Mouse (Mus musculus) urinary bladder, postnatal 0 days (tissue): ENCODE measurements around the gene Ttc14. TPM values are rescaled to one million over a fixed set of nuclear protein-coding genes. Genes with fewer than 3 reads are reported as not detected.

Experiments used
- polyA plus RNA-seq: library from polyadenylated mRNA; unstranded; fragments of >200 nt; fragmentation: Nextera tagmentation; extraction: Ambion mirVana; gene quantifications from 2 replicates; pipeline ENCODE4 v1.2.1, GENCODE M21; 2015

Gene Ttc14
- 36.2 and 37.7 TPM in 2 replicates for polyA plus RNA-seq

DNA sequence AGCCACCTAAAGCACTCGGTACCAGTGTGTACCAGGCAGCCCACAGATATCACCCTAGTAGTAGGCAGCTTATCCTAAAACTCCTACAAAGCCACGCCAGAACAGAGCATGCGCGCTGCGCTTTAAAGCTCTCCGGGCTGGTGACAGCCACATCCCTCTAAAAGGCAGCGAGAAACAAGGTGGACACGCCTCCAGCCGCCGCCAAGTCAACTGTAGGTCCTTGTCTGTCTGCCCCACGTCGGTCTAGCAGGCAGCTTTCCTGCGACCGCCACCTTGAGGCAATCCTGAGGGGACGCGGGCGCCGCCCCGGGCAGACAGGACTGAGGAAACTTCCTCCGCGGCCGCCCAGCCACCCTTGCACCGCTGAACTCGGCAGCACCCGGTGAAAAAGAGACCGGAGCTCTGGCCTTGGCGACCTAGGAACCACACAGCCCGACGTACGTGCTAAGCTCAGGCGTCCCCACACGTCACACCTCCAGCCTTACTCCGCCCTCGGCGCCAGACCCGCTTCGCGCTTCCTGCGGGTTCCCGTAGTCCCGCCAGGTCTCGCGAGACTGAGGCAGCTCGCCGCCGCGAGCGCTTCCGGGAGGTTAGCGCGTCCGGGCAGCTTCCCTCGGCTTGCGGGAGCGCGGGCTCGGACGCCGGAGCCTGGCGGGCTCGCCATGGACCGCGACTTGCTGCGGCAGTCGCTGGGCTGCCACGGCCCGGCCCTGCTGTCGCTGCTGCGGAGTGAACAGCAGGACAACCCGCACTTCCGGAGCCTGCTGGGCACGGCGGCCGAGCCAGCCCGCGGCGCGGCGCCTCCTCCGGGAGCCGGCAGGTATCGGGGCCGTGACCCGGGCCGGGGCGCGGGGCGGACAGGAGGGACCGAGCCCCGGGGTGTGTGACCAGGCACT is at the start of gene Ttc14:
Gene Ttc14, plus strand, starts transcription at position 216 of the 896 bp plus-strand sequence.

DNA sequence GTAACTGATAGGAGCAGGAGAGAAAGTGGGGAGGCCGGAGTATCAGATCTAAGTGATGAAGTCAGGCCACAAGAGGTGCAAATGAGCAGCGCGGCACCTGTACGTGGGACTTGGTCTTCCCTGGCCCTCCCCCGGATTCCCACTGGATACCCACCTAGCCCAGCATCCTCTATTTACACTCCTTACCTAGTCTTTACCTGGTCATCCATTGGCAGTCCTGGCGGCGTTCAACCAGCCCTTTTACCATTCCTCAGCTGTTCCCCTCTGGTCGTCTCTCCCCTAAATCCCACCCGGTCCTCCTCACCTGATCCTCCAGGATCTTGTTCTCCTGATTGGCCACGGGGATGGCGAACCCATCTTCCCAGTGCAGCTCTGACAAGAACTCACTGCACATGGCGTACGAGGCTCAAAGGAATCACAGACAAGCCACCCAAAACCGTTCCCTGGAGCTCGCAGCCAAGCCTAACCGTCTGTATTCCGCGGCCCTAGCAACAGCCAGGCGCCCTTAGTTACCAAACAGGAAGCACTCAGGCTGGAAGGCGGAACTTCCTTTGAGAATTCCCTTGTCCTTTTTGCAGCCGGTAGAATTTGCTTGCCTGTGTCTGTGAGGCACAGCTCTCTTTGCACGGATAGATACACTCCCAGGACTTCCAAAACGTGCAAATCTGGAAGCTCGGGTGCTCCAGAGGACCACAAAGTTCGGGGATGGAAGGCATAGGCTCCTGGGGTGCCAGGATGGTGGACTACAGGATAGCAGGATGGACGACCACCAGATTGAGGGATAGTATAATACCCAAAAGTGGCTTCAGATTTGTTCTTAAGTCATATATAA is 44.4 kb downstream of the Ttc14 start, which contains the start of gene Ccdc39:
Gene Ccdc39, minus strand, starts transcription at position 510 of the 832 bp plus-strand sequence.

Other genes with a start within 250 kb of the Ttc14 start
- gene Ccdc39, start 44.5 kb downstream of the Ttc14 start, polyA plus RNA-seq, result 0.28 and 0.45 TPM in 2 replicates
- gene Fxr1, start 220.1 kb downstream of the Ttc14 start, polyA plus RNA-seq, result 29.5 and 39.1 TPM in 2 replicates